Comparison of ENCODE assay signal across 17 mouse cellular contexts in the genomic region with DNA sequence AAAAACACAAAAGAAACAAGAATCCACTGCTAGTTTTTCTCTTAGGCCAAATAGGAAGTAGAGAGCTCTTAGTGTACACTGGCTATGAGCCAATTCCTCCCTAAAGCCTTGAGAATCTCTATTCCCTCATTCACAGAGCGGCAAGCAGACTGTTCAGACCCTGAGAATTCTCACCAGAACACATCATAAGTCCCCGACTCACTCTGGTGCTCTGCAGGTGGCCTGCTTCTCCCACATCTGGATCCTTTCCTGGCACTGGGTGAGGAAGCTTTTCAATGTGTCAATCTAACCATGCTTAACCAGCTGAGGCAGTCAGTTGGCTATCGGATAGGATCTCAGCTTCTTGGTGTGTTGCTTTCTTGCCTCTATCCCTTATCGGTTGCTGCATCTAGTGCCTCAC.
A peak's percentile ranks its signal among the peaks of the same experiment; 100 is the strongest.
DNase-seq lines count a peak whose midpoint lies in the region; ATAC-seq and TF ChIP-seq lines count a peak whose summit lies in the region.
"Had no signal": no experiment of that assay in that cellular context is flagged by ENCODE, and none has a peak within 500 bp of the region (broad histone marks: within the 10 kb centered on the region; RNA-seq: fewer than 3 reads in every experiment).

No protein-coding gene starts in this region.

- H3K4me3 ChIP-seq in embryonic facial prominence, embryonic 14.5 days (ENCODE audit: low read depth, low read length): no peak overlapping the region
- H3K4me3 ChIP-seq in embryonic facial prominence, embryonic 10.5 days: no peak overlapping the region
- no peak overlapping the region for H3K4me3 ChIP-seq in hindbrain, embryonic 14.5 days (replicated peaks; ENCODE audit: low read length)
- no peak overlapping the region for H3K4me3 ChIP-seq in hindbrain, embryonic 12.5 days
- H3K4me3 ChIP-seq in lung, postnatal 0 days (ENCODE audit: low read depth, low read length): no peak overlapping the region
- no peak overlapping the region for H3K4me3 ChIP-seq in midbrain, postnatal 0 days (ENCODE audit: low read depth, low read length)

- TF ChIP-seq CTCF in lung, postnatal 0 days (IDR thresholded peaks at IDR 0.05): no peak
- TF ChIP-seq CTCF in midbrain, postnatal 0 days (IDR thresholded peaks at IDR 0.05): no peak

- no peak overlapping the region for H3K9ac ChIP-seq in embryonic facial prominence, embryonic 14.5 days (ENCODE audit: low read depth, low read length)
- no peak overlapping the region for H3K9ac ChIP-seq in hindbrain, embryonic 14.5 days
- H3K9ac ChIP-seq in hindbrain, embryonic 12.5 days: no peak overlapping the region
- no peak overlapping the region for H3K9ac ChIP-seq in lung, postnatal 0 days (replicated peaks; ENCODE audit: low read depth)
- H3K9ac ChIP-seq in midbrain, postnatal 0 days (replicated peaks; ENCODE audit: low read length, poor library complexity, severe bottlenecking): no peak overlapping the region

- no peak overlapping the region for H3K4me2 ChIP-seq in embryonic facial prominence, embryonic 14.5 days (ENCODE audit: low read depth, low read length)
- no peak overlapping the region for H3K4me2 ChIP-seq in hindbrain, embryonic 14.5 days (replicated peaks)
- no peak overlapping the region for H3K4me2 ChIP-seq in hindbrain, embryonic 12.5 days (replicated peaks)
- no peak overlapping the region for H3K4me2 ChIP-seq in lung, postnatal 0 days (replicated peaks; ENCODE audit: low read depth, low read length)
- no peak overlapping the region for H3K4me2 ChIP-seq in midbrain, postnatal 0 days (ENCODE audit: low read depth, low read length, poor library complexity, severe bottlenecking)
- H3K4me2 ChIP-seq: liver, embryonic 11.5 days had no signal

- DNase-seq in embryonic facial prominence, embryonic 14.5 days (ENCODE audit: low spot score): peak; percentile 88
- DNase-seq in embryonic facial prominence, embryonic 10.5 days (ENCODE audit: low spot score): no peak
- DNase-seq in hindbrain, embryonic 14.5 days (ENCODE audit: low spot score): peak; percentile 44
- peak; percentile 51 for DNase-seq in lung, postnatal 0 days (ENCODE audit: low spot score)
- DNase-seq in lung, adult 18-20 months: no peak
- peak; percentile 63 for DNase-seq in midbrain, postnatal 0 days (ENCODE audit: low spot score)
- DNase-seq in spleen, postnatal 4 days (ENCODE audit: low spot score in 2 of 2): no peak
- DNase-seq: cerebellum, adult 2 months; kidney, postnatal 25 days; layer of hippocampus, adult 9-11 months; lung, postnatal 14 days; right cerebral cortex, postnatal 25 days; thymus, adult 2 months had no signal

- H3K27me3 ChIP-seq in embryonic facial prominence, embryonic 14.5 days (replicated peaks; ENCODE audit: control insufficient read depth, insufficient read depth, low read length): no peaks in the 10 kb centered on the region
- H3K27me3 ChIP-seq in embryonic facial prominence, embryonic 10.5 days (replicated peaks; ENCODE audit: low read depth, poor library complexity, severe bottlenecking): no peaks in the 10 kb centered on the region
- H3K27me3 ChIP-seq in hindbrain, embryonic 14.5 days (ENCODE audit: control insufficient read depth, insufficient read depth, low read length): no peaks in the 10 kb centered on the region
- H3K27me3 ChIP-seq in hindbrain, embryonic 12.5 days: no peaks in the 10 kb centered on the region
- no peaks in the 10 kb centered on the region for H3K27me3 ChIP-seq in lung, postnatal 0 days (replicated peaks; ENCODE audit: insufficient read depth, low read length)
- H3K27me3 ChIP-seq in midbrain, postnatal 0 days (ENCODE audit: insufficient read depth, low read length): no peaks in the 10 kb centered on the region
- H3K27me3 ChIP-seq: Patski had no signal

- 44% methylated on average over 4 of the region's 4 CpGs for WGBS in embryonic facial prominence, embryonic 14.5 days
- WGBS in embryonic facial prominence, embryonic 10.5 days: 83% methylated on average over 4 of the region's 4 CpGs
- 64% methylated on average over 4 of the region's 4 CpGs for WGBS in hindbrain, embryonic 14.5 days
- WGBS in hindbrain, embryonic 12.5 days: 68% methylated on average over 4 of the region's 4 CpGs
- WGBS in lung, postnatal 0 days: 43% methylated on average over 4 of the region's 4 CpGs
- 57% methylated on average over 4 of the region's 4 CpGs for WGBS in midbrain, postnatal 0 days

- H3K27ac ChIP-seq in embryonic facial prominence, embryonic 14.5 days (replicated peaks; ENCODE audit: low read depth, low read length): no peak overlapping the region
- H3K27ac ChIP-seq in embryonic facial prominence, embryonic 10.5 days (replicated peaks): no peak overlapping the region; the same call in 1 of the 2 replicates
- no peak overlapping the region for H3K27ac ChIP-seq in hindbrain, embryonic 14.5 days
- no peak overlapping the region for H3K27ac ChIP-seq in hindbrain, embryonic 12.5 days
- no peak overlapping the region for H3K27ac ChIP-seq in lung, postnatal 0 days (ENCODE audit: low read length)
- no peak overlapping the region for H3K27ac ChIP-seq in midbrain, postnatal 0 days (ENCODE audit: low read depth, low read length)

- TF ChIP-seq EP300 in lung, postnatal 0 days (IDR thresholded peaks at IDR 0.05): no peak

- no peaks in the 10 kb centered on the region for H3K4me1 ChIP-seq in embryonic facial prominence, embryonic 14.5 days (ENCODE audit: control insufficient read depth, insufficient read depth, low read length)
- no peaks in the 10 kb centered on the region for H3K4me1 ChIP-seq in embryonic facial prominence, embryonic 10.5 days
- peaks cover 7% of the 10 kb centered on the region; the same call in 1 of the 2 replicates for H3K4me1 ChIP-seq in hindbrain, embryonic 14.5 days (replicated peaks; ENCODE audit: control insufficient read depth, insufficient read depth, low read length)
- peaks cover 6% of the 10 kb centered on the region; the same call in 1 of the 2 replicates for H3K4me1 ChIP-seq in hindbrain, embryonic 12.5 days
- no peaks in the 10 kb centered on the region for H3K4me1 ChIP-seq in lung, postnatal 0 days (ENCODE audit: insufficient read depth, low read depth, low read length)
- H3K4me1 ChIP-seq in midbrain, postnatal 0 days (ENCODE audit: insufficient read depth, low read length): no peaks in the 10 kb centered on the region

- H3K36me3 ChIP-seq in embryonic facial prominence, embryonic 14.5 days (ENCODE audit: control insufficient read depth, insufficient read depth, low read length): no peaks in the 10 kb centered on the region
- H3K36me3 ChIP-seq in embryonic facial prominence, embryonic 10.5 days (replicated peaks): no peaks in the 10 kb centered on the region
- no peaks in the 10 kb centered on the region for H3K36me3 ChIP-seq in hindbrain, embryonic 14.5 days (replicated peaks; ENCODE audit: control insufficient read depth, insufficient read depth)
- H3K36me3 ChIP-seq in hindbrain, embryonic 12.5 days: no peaks in the 10 kb centered on the region
- H3K36me3 ChIP-seq in lung, postnatal 0 days (ENCODE audit: insufficient read depth, low read length): no peaks in the 10 kb centered on the region
- no peaks in the 10 kb centered on the region for H3K36me3 ChIP-seq in midbrain, postnatal 0 days (ENCODE audit: insufficient read depth, low read length)

- no peaks in the 10 kb centered on the region for H3K9me3 ChIP-seq in embryonic facial prominence, embryonic 14.5 days (ENCODE audit: control insufficient read depth, low read length)
- no peaks in the 10 kb centered on the region for H3K9me3 ChIP-seq in embryonic facial prominence, embryonic 10.5 days
- no peaks in the 10 kb centered on the region for H3K9me3 ChIP-seq in hindbrain, embryonic 14.5 days (ENCODE audit: control insufficient read depth, low read length)
- no peaks in the 10 kb centered on the region for H3K9me3 ChIP-seq in hindbrain, embryonic 12.5 days (replicated peaks)
- no peaks in the 10 kb centered on the region for H3K9me3 ChIP-seq in lung, postnatal 0 days (ENCODE audit: low read length)
- no peaks in the 10 kb centered on the region for H3K9me3 ChIP-seq in midbrain, postnatal 0 days (ENCODE audit: low read length)

- ATAC-seq in embryonic facial prominence, embryonic 14.5 days (ENCODE audit: low read depth): peak; percentile 33; the same call in 1 of the 2 replicates
- no peak for ATAC-seq in hindbrain, embryonic 14.5 days (ENCODE audit: low FRiP score)
- no peak for ATAC-seq in hindbrain, embryonic 12.5 days (ENCODE audit: low FRiP score)
- ATAC-seq in lung, postnatal 0 days: no peak
- no peak for ATAC-seq in midbrain, postnatal 0 days (ENCODE audit: low FRiP score)
- ATAC-seq: inflammation-experienced regulatory T-cells, adult 6 months; Patski had no signal

Comparison
In these comparisons a context has a peak if more than half of its experiments do, and no peak if none do; other contexts are left out.
1. DNase-seq: peak in embryonic facial prominence, embryonic 14.5 days (single experiment), hindbrain, embryonic 14.5 days (single experiment), lung, postnatal 0 days (single experiment) and midbrain, postnatal 0 days (single experiment); none in embryonic facial prominence, embryonic 10.5 days (single experiment), lung, adult 18-20 months (0 of 2) and spleen, postnatal 4 days (0 of 2).